Mouse (Mus musculus): Measurements from ENCODE around the gene Tdpoz2.
A peak's percentile ranks its signal among the peaks of the same experiment; 100 is the strongest.
"Not testable (repeated sequence)": the region's sequence is repeated elsewhere in the genome, so short reads cannot be mapped to it uniquely, and the experiment has no call there.

The Tdpoz2 gene

DNA sequence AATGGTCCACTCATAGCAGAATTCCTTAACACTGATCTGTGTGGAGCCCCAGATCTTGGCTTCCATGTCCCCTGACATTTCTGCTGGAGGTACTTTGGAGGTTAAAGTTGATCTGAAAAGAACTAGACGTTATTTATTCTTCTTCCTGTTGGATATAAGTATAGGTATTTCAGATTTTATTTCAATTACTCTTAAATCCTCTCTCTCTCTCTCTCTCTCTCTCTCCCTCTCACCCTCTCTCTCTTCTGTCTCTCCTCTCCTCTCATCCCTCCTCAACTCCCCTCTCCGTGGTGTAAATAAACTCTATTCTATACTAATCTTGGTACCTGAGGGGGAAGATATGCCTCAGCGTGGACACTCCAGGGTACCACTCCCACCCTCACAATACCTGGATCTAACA, at the start of gene Tdpoz2:
TSS of gene Tdpoz2 (minus strand) at position 101 of the 400 bp plus-strand sequence.
- DNase-seq (ENCODE audit: inconsistent ontology term): no peak

DNA sequence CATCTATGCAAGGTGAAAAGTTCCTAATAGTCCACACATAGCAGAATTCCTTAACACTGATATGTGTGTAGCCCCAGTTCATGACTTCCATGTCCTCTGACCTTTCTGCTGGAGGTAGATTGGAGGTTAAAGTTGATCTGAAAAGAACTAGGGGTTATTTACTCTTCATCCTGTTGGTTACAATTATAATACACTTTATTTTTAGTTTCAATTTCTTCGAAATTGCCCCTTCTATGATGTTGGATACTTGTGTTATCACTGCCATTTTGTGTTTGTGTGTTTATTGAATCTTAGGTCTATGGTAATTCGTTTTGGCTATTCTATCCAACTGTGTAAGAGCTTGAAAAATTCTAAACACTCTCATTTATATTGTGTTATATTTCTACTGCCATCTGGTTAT, 40.5 kb upstream of the Tdpoz2 start, which contains the start of gene Gm37596:
TSS of gene Gm37596 (minus strand) at position 101 of the 400 bp plus-strand sequence.
- DNase-seq (ENCODE audit: inconsistent ontology term): not testable (repeated sequence)

DNA sequence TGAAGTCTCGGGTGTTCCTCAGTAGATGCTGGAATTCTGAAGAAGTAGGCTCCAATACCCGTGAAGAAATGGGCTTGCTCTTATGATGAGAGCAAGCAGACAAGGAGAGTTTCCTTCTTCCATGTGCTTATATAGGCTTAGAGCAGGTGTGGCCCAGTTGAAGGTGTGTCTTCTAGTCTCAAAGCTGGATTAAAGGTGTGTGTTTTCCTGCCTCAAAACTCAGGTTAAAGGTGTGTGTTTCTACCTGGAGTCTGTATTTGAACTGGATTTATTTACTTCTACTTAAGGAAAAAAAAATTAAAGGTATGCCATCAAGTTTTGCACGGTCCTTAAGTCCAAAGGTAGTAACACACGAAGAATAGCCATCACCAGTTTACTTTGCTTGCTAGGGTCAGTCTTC, 23.7 kb upstream of the Tdpoz2 start, which contains the start of gene Tdpoz1:
TSS of gene Tdpoz1 (minus strand) at position 101 of the 400 bp plus-strand sequence.
- not testable (repeated sequence) for DNase-seq (ENCODE audit: inconsistent ontology term)

DNA sequence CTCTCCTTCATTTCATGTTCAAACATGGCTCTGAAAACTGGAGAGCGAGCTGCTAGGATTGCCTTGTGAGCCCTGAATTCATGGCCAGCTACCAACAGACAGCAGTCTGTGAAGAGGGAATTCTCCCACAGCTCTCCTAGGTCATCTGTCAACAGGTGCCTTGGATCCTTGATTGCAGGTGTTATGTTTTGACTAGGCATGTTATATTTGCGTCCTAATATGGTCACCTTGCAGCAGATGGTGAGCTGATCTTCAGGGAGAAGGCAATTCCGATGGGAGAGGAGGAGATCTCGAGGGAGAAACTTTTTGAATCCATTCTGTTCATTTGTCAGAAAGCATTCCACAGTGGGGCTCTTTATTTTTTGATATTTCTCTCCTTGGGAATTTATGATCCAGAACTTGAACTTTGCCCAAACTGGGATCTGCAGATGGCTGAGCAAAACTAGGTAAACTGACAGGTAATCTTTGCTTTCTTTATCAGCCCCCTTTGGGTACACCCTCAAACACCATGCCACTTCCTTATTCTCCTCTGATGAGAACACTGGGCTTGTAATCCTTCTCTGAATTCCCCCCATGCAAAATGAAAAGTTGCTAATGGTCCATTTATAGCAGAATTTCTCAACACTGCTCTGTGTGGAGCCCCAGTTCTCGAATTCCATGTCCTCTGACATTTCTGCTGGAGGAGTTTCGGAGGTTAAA, 18.5 kb upstream of the Tdpoz2 start:
- not testable (repeated sequence) for DNase-seq (ENCODE audit: inconsistent ontology term)

DNA sequence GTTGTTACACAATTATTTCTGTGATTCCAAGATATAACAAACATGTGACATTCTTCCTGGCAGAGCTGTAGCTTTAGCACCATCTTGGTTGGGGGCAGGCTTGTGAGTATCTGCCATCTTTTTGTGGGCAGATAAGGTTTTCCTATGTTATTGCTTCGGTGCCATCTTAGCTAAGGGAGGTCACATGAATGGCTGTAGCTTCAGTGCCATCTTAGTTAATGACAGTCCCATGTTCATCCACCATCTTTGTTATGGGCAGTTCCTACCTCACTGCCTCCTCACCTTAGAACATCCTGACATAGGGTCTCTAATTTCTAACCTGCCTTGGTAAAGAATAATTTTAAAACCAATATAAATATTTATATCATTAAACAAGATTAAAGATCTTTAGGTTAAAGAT, 1.8 kb upstream of the Tdpoz2 start:
- no peak for DNase-seq (ENCODE audit: inconsistent ontology term)

DNA sequence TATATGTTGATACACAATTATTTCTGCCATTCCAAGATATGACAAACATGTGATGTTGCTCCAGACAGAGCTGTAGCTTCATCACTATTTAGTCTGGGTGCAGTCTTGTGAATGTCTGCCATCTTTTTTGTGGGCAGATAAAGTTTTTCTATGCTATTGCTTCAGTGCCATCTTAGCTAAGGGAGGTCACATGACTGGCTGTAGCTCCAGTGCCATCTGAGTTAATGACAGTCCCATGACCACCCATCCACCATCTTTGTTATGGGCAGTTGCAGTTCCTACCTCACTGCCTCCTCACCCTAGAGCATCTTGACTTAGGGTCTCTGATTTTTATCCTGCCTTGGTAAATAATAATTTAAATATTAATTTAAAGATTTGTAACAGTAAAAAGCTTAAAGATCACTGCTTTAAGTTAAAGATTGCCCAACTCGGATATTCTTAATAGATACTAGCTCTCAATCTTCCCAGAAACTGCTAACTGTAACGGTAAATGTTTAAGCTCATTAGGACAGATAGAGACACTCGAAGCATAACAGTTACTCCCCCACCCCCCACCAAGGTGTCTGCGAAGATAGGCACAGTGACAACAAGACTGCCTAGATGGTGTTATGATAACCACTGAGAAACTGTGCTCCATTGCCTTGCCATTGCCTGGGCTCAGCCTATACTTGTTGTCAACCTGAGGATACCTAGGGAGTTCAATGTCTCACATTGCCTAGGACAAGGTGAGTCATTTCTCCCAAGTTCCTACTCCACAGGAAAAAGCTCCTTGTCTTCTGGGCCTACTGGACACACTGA, 21.4 kb downstream of the Tdpoz2 start:
- DNase-seq (ENCODE audit: inconsistent ontology term): not testable (repeated sequence)

DNA sequence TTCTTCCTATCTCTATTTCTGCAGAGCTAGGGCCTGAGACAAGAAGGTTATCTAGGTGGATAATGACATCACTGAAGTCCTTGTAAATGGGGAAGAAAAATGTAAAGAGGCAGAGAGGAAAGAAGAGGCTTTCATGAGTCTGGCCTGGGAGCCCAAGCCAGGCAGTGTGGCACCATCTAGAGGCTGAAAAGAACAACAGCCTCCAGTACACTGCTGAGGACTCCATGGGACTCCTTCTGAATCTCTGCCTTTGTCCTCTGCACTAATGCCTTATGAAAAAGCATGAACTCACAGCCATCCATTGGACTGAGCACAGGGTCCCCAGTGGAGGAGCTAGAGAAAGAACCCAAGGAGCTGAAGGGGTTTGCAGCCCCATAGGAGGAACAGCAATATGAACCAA, 43.5 kb downstream of the Tdpoz2 start:
- DNase-seq (ENCODE audit: inconsistent ontology term): peak; percentile 33

DNA sequence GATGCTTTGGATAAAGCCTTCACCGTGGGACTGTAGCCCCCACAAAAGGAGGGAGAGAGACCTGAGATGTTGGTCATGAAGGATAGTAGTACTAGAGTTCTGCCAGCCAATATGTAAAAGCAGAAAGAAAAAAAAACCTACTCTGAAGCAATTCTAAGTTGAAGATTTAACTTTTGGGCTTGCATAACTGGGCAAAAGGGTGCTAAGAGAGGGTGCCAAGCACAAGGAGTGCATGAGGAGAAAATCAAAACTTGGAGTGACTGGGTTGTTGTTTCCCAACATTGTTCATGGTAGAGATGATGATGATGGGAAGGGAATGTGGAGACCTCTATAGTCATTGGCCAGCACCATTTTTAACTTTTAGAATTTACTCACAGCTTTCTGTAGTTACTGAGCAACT, 50.6 kb downstream of the Tdpoz2 start:
- DNase-seq (ENCODE audit: inconsistent ontology term): no peak

Measured in Muller cell, postnatal 12 days (primary cell).